Mouse (Mus musculus): ENCODE measurements around the gene Plekhg6. TPM values are rescaled to one million over a fixed set of nuclear protein-coding genes. Genes with fewer than 3 reads are reported as not detected.

Plekhg6 gene
- 26.0 and 66.6 TPM in 2 replicates for polyA plus RNA-seq (2012; rRNA removed)

DNA sequence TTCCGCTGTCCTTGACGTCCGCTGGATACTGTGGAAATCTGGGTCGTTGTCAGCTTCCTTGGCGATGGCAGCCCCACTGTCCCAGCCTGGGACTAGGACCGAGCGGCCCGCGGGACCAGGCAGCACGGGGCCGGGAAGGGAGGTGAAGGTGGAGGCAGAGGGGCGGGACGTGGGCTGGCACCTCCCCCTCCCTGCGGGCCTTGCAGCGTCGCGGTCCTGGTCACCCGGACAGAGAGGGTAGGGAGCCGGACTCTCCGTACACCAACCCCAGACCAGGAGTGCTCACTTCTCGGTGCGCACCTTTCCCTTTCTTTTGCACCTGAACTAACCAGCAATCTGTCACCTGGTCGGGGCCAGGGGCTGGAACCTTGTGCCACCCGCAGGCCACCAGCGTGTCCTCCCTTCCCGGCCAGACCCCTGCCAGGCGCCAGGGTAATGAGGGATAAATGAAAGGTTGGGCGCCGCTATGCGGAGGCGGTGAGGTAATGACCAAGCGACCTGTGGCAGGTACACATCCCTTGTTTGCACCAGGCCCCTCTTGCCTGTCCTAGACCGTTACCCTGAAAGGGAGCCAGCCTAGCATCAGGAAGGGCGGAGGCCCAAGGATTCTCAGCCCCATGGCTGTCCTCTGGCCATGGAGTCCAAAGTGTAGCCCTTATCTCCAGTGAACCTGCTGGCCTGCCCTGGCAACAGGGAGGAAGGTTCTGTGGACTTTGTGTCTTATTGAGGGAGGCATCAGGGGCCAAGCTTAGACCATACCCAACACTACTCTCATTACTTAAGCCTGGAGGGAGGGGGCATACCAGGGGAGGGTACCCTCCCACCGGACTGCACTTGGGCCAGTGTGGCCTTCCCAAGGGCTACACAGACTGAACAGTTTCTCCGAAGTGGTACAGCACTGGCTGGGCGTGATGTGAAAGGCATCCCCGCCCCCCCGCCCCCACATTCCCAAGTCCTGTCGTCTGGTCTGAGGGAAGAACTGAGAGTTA lies at the start of gene Plekhg6:
Gene Plekhg6 (minus strand): TSS at position 422 of the 989 bp plus-strand sequence.
- H3K36me3 ChIP-seq (ENCODE audit: control insufficient read depth, insufficient read depth, low read length): peaks cover 11% of the 10 kb centered on the region
- H3K27me3 ChIP-seq (ENCODE audit: control insufficient read depth, insufficient read depth, low read length): no peaks in the 10 kb centered on the region
- peak within 1 kb of the TSS; percentile 85 for H3K4me3 ChIP-seq (ENCODE audit: low read depth, low read length)
- 9% methylated on average over 40 of the region's 40 CpGs for WGBS
- peaks cover 29% of the 10 kb centered on the region for H3K4me1 ChIP-seq (ENCODE audit: control insufficient read depth, insufficient read depth, insufficient read length, low read length)
- TF ChIP-seq POLR2A (IDR thresholded peaks at IDR 0.05; ENCODE audit: low read depth, low read length) (peak; percentile 42), CTCF (IDR thresholded peaks at IDR 0.05; ENCODE audit: extremely low read depth, insufficient read length, insufficient replicate concordance, low read depth, low read length) (no peak)
- peak within 1 kb of the TSS; percentile 88 for H3K27ac ChIP-seq (ENCODE audit: insufficient read depth, low read depth, low read length)

DNA sequence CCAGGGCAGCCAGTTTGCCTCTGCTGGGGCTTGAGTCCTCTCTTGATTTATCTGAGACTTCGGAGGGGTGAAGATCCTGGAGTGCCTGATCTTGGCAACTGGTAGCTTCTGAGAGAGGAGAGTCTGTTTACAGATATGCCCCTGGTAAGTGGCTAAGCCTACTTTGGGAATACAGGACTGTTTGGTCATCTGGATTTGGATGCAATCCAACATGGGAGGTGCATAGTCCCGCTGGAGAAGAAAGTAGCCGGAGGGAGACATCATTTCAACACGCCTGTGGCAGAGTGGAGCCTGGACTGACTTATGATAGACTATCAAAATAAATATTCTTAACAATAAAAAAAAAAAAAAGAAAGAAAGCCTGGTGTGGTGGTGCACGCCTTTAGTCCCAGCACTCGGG lies 49.1 kb upstream of the Plekhg6 start:
- peaks cover 12% of the 10 kb centered on the region for H3K4me1 ChIP-seq (ENCODE audit: control insufficient read depth, insufficient read depth, insufficient read length, low read length)
- 53% methylated on average over 6 of the region's 6 CpGs for WGBS
- no peak overlapping the region for H3K27ac ChIP-seq (ENCODE audit: insufficient read depth, low read depth, low read length)
- no peak overlapping the region for H3K4me3 ChIP-seq (ENCODE audit: low read depth, low read length)
- no peak for TF ChIP-seq POLR2A (IDR thresholded peaks at IDR 0.05; ENCODE audit: low read depth, low read length)
- no peaks in the 10 kb centered on the region for H3K36me3 ChIP-seq (ENCODE audit: control insufficient read depth, insufficient read depth, low read length)
- no peaks in the 10 kb centered on the region for H3K27me3 ChIP-seq (ENCODE audit: control insufficient read depth, insufficient read depth, low read length)

DNA sequence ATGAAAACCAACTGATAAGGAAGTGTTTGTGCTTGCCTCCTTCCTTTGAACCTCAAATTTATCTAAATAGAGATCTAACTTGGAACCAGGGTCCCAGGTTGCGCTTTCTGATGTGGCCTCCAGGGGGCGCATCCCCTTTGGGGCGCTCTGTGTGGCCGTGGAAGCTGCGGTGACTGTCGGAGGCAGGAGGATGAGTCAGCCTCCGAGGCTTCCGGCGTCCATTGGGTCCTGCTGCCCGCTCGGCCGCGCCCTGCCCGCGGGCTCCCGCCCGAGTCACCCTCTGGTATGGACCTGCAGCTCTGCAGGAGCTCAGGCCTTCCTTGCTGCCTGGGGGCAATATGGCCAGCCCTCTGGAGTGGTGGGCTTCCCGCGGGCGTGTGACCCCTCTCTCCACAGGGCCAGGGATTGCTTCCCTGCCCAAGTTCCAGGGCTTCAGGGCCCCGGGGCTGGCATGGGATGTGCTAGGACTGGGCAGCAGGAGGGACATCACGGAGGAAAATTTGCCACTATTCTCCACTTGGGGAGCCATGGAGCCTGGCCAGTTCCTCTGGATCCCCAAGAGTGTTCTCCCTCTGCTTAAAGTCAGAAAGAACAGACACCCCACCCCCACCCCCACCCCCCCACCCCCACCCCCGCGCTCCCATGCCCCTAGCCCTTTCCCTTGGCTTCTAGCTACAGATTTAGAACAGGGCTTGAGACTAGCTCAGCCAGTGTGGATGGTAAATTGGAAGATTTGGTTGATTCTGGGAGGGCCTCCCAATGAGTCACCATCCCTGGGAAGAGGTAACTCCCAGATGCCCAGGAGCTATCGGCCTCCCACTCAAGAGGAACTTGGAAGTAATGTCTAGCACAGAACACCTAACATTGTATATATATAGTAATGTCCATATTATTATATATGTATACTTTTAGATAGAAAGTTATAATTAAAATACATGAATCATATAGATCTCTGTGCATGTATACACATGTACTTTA lies 46.1 kb upstream of the Plekhg6 start:
- WGBS: 2% methylated on average over 25 of the region's 25 CpGs
- no peaks in the 10 kb centered on the region for H3K27me3 ChIP-seq (ENCODE audit: control insufficient read depth, insufficient read depth, low read length)
- no peaks in the 10 kb centered on the region for H3K36me3 ChIP-seq (ENCODE audit: control insufficient read depth, insufficient read depth, low read length)
- TF ChIP-seq POLR2A (IDR thresholded peaks at IDR 0.05; ENCODE audit: low read depth, low read length): no peak
- TF ChIP-seq CTCF (IDR thresholded peaks at IDR 0.05; ENCODE audit: extremely low read depth, insufficient read length, insufficient replicate concordance, low read depth, low read length): peak; percentile 97
- peaks cover 21% of the 10 kb centered on the region for H3K4me1 ChIP-seq (ENCODE audit: control insufficient read depth, insufficient read depth, insufficient read length, low read length)
- peak overlapping the region; percentile 48 for H3K27ac ChIP-seq (ENCODE audit: insufficient read depth, low read depth, low read length)
- peak overlapping the region; percentile 59 for H3K4me3 ChIP-seq (ENCODE audit: low read depth, low read length)

DNA sequence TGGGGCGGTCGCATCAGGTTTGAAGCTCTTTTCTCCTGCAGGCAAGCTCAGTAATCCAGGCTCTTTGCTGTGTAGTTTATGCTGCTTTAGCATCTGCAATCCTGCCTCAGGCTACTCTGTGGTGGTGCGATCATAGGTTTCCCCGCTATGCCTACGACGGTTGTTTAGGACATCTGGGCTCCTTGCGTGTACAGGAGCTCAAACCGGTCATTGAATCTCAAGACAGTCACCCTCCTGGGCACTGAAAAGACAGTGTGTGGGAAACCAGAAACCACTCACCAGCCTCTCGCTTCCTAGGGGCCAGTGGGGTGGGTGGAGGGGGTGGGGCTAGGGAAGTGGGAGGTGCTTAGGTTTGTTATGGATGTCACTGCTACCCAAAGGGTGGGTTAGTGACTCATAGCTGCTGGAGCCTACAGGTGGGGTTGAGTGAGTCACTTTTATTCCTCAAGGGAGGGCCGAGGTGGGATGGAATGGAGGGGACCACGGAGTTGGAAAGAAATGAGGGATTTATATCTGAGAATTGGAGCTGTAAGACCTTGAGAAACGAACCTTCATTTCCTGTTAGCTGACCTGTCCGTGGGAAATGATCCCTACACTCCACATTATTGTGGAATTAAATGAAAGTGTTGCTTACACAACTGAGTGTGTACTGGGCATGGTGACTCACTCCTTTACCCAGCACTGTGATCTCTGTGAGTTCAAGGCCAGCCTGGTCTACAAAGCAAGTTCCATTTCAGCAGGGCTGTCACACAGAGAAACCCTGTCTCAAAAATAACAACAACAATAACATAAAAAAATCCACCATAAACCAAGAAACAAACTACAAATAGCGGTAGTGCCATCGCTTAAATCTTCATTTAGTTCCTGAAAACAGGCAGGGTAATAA lies 44.9 kb upstream of the Plekhg6 start:
- no peak overlapping the region for H3K27ac ChIP-seq (ENCODE audit: insufficient read depth, low read depth, low read length)
- no peaks in the 10 kb centered on the region for H3K36me3 ChIP-seq (ENCODE audit: control insufficient read depth, insufficient read depth, low read length)
- H3K4me3 ChIP-seq (ENCODE audit: low read depth, low read length): no peak overlapping the region
- H3K4me1 ChIP-seq (ENCODE audit: control insufficient read depth, insufficient read depth, insufficient read length, low read length): peaks cover 25% of the 10 kb centered on the region
- TF ChIP-seq POLR2A (IDR thresholded peaks at IDR 0.05; ENCODE audit: low read depth, low read length) (no peak), CTCF (IDR thresholded peaks at IDR 0.05; ENCODE audit: extremely low read depth, insufficient read length, insufficient replicate concordance, low read depth, low read length) (no peak)
- H3K27me3 ChIP-seq (ENCODE audit: control insufficient read depth, insufficient read depth, low read length): no peaks in the 10 kb centered on the region
- 57% methylated on average over 15 of the region's 15 CpGs for WGBS

GRCm38 (mm10) chr6:125424156-125424555 lies 43.6 kb upstream of the Plekhg6 start:
- Histone ChIP-seq H3K36me3 (ENCODE audit: control insufficient read depth, insufficient read depth, low read length) (no peaks in the 10 kb centered on the region), H3K4me1 (ENCODE audit: control insufficient read depth, insufficient read depth, insufficient read length, low read length) (peaks cover 29% of the 10 kb centered on the region)
- TF ChIP-seq CTCF (IDR thresholded peaks at IDR 0.05; ENCODE audit: extremely low read depth, insufficient read length, insufficient replicate concordance, low read depth, low read length) (no peak), POLR2A (IDR thresholded peaks at IDR 0.05; ENCODE audit: low read depth, low read length) (no peak)

GRCm38 (mm10) chr6:125423507-125423906 lies 42.9 kb upstream of the Plekhg6 start:
- no peaks in the 10 kb centered on the region for H3K36me3 ChIP-seq (ENCODE audit: control insufficient read depth, insufficient read depth, low read length)
- H3K27ac ChIP-seq (ENCODE audit: insufficient read depth, low read depth, low read length): no peak overlapping the region
- H3K4me3 ChIP-seq (ENCODE audit: low read depth, low read length): no peak overlapping the region
- TF ChIP-seq POLR2A (IDR thresholded peaks at IDR 0.05; ENCODE audit: low read depth, low read length) (no peak), CTCF (IDR thresholded peaks at IDR 0.05; ENCODE audit: extremely low read depth, insufficient read length, insufficient replicate concordance, low read depth, low read length) (no peak)
- H3K27me3 ChIP-seq (ENCODE audit: control insufficient read depth, insufficient read depth, low read length): no peaks in the 10 kb centered on the region
- peaks cover 29% of the 10 kb centered on the region for H3K4me1 ChIP-seq (ENCODE audit: control insufficient read depth, insufficient read depth, insufficient read length, low read length)
- WGBS: 78% methylated on average over 13 of the region's 13 CpGs

More at GRCm38 (mm10) chr6:125424156-125424555, 43.6 kb upstream of the Plekhg6 start:
- no peaks in the 10 kb centered on the region for H3K27me3 ChIP-seq (ENCODE audit: control insufficient read depth, insufficient read depth, low read length)
- no peak overlapping the region for H3K4me3 ChIP-seq (ENCODE audit: low read depth, low read length)
- H3K27ac ChIP-seq (ENCODE audit: insufficient read depth, low read depth, low read length): no peak overlapping the region
- 86% methylated on average over 3 of the region's 3 CpGs for WGBS
